Mouse (Mus musculus): ENCODE data around the gene Zfp652.

- TF ChIP-seq CTCF (IDR thresholded peaks at IDR 0.05; ENCODE audit: borderline replicate concordance, control insufficient read depth, extremely low read depth, insufficient read depth, low read length, poor library complexity) (no peak), POLR2A (IDR thresholded peaks at IDR 0.05; ENCODE audit: control insufficient read depth, extremely low read depth, insufficient read depth, low read length, poor library complexity) (no peak)
These were observed 22.0 kb downstream of the Zfp652 start for GRCm38 (mm10) chr11:95734485-95734884.

Data from thymus, adult 2 months (tissue).